Mouse (Mus musculus) liver, postnatal 0 days (tissue): ENCODE measurements at regions not wholly inside any gene's neighbourhood (a gene's known extent, or its start where the extent isn't known, plus 50 kb on each side); places are given as distances from the start of the nearest gene placed in this dataset.
A peak's percentile ranks its signal among the peaks of the same experiment; 100 is the strongest.
"Not testable (repeated sequence)": the region's sequence is repeated elsewhere in the genome, so short reads cannot be mapped to it uniquely, and the experiment has no call there.

ENCODE experiments used
- ATAC-seq: fragments of 200-750 bp; cut with Nextera tagmentation; 2 replicates; pipeline ENCODE4 v1.8.0; 2017; ENCODE audit warnings: mild to moderate bottlenecking, moderate library complexity
- DNase-seq: peaks from one replicate; pipeline ENCODE4 v3.0.0-alpha.2; 2016
- H3K27ac ChIP-seq: fragments of 300-500 bp; sonication (generic); 2 replicates; pipeline ENCODE4 v1.5.1; 2014; ENCODE audit warnings: antibody characterized with exemption, moderate library complexity, mild to moderate bottlenecking, low read depth
- H3K27me3 ChIP-seq: fragments of 300-500 bp; sonication (generic); 2 replicates; pipeline ENCODE4 v1.6.1; 2014; ENCODE audit warnings: low read length, control low read depth, mixed read lengths; ENCODE audit not compliant: insufficient read depth
- H3K36me3 ChIP-seq: fragments of 300-500 bp; sonication (generic); replicated peaks from 2 replicates; pipeline ENCODE4 v1.6.1; 2014; ENCODE audit warnings: mild to moderate bottlenecking, control low read depth, low read length, moderate library complexity, mixed read lengths; ENCODE audit not compliant: insufficient read depth
- H3K4me1 ChIP-seq: fragments of 300-500 bp; sonication (generic); 2 replicates; pipeline ENCODE4 v1.6.1; 2014; ENCODE audit warnings: antibody characterized with exemption, mild to moderate bottlenecking, control low read depth; ENCODE audit not compliant: insufficient read depth
- H3K4me2 ChIP-seq: fragments of 300-500 bp; sonication (generic); 2 replicates; pipeline ENCODE4 v1.6.1; 2014; ENCODE audit warnings: low read depth, mild to moderate bottlenecking, low read length, moderate library complexity, mixed read lengths
- H3K4me3 ChIP-seq: fragments of 300-500 bp; sonication (generic); 2 replicates; pipeline ENCODE4 v1.5.1; 2014; ENCODE audit warnings: low read depth, low read length
- H3K9ac ChIP-seq: fragments of 300-500 bp; sonication (generic); replicated peaks from 2 replicates; pipeline ENCODE4 v1.6.1; 2014; ENCODE audit warnings: mild to moderate bottlenecking, moderate library complexity
- H3K9me3 ChIP-seq: fragments of 300-500 bp; sonication (generic); 2 replicates; pipeline ENCODE4 v1.6.1; 2016; ENCODE audit warnings: mild to moderate bottlenecking, control low read depth, low read length, mixed read lengths
- CTCF ChIP-seq: sonication (generic); IDR thresholded peaks from 2 replicates; pipeline ENCODE4 v1.5.1; 2016; ENCODE audit warnings: antibody characterized with exemption, low read depth
- EP300 ChIP-seq: IDR thresholded peaks from 2 replicates; pipeline ENCODE4 v1.6.1; 2016; ENCODE audit warnings: antibody characterized with exemption, low read depth, mild to moderate bottlenecking
- WGBS: fragments of 180-500 bp; shearing (Covaris S2); extraction: QIAGEN DNeasy Blood & Tissue Kit; methylation state at CpG from one replicate; pipeline ENCODE4 v1.1.7; 2014; ENCODE audit not compliant: insufficient replicate concordance; 5-methylcytosine and 5-hydroxymethylcytosine counted together

- Histone ChIP-seq H3K27ac (no peak overlapping the region), H3K9me3 (no peaks in the 10 kb centered on the region)
- no peak for ATAC-seq
These were observed 1352.6 kb downstream of the Zfp704 start for GRCm38 (mm10) chr3:8257293-8257692.

GRCm38 (mm10) chr3:8252311-8252710, 1357.6 kb downstream of the Zfp704 start:
- H3K9ac ChIP-seq, result no peak overlapping the region
- H3K36me3 ChIP-seq, result no peaks in the 10 kb centered on the region
- TF ChIP-seq EP300 (no peak), CTCF (no peak)
- no peaks in the 10 kb centered on the region for H3K4me1 ChIP-seq
- no peak overlapping the region for H3K4me3 ChIP-seq
- WGBS, result 74% methylated on average over 2 of the region's 2 CpGs
- DNase-seq (no peak), ATAC-seq (no peak)
- no peak overlapping the region for H3K4me2 ChIP-seq
- no peaks in the 10 kb centered on the region for H3K9me3 ChIP-seq
- H3K27ac ChIP-seq, result no peak overlapping the region
- H3K27me3 ChIP-seq, result no peaks in the 10 kb centered on the region

More at GRCm38 (mm10) chr3:8257293-8257692, 1352.6 kb downstream of the Zfp704 start:
- Histone ChIP-seq H3K27me3 (no peaks in the 10 kb centered on the region), H3K4me3 (no peak overlapping the region), H3K4me1 (no peaks in the 10 kb centered on the region), H3K4me2 (no peak overlapping the region), H3K36me3 (no peaks in the 10 kb centered on the region), H3K9ac (no peak overlapping the region)
- TF ChIP-seq EP300, result no peak
- no peak for TF ChIP-seq CTCF
- DNase-seq, result no peak

- Histone ChIP-seq H3K27ac (no peak overlapping the region), H3K9me3 (no peaks in the 10 kb centered on the region), H3K27me3 (no peaks in the 10 kb centered on the region), H3K4me2 (no peak overlapping the region), H3K36me3 (no peaks in the 10 kb centered on the region), H3K4me1 (no peaks in the 10 kb centered on the region), H3K4me3 (no peak overlapping the region), H3K9ac (no peak overlapping the region)
- 64% methylated on average over 1 of the region's 1 CpGs for WGBS
- no peak for TF ChIP-seq CTCF
- TF ChIP-seq EP300, result no peak
- no peak for ATAC-seq
- no peak for DNase-seq
These were observed 1361.0 kb downstream of the Zfp704 start for GRCm38 (mm10) chr3:8248911-8249310.

- not testable (repeated sequence) for H3K36me3 ChIP-seq, H3K27ac ChIP-seq, H3K4me3 ChIP-seq, ATAC-seq, H3K27me3 ChIP-seq, H3K9me3 ChIP-seq, H3K9ac ChIP-seq, H3K4me2 ChIP-seq, H3K4me1 ChIP-seq
- DNase-seq, result peak; percentile 25
- WGBS, result 10% methylated on average over 1 of the region's 1 CpGs
These were observed 1364.1 kb downstream of the Zfp704 start for GRCm38 (mm10) chr3:8245822-8246221.

- DNase-seq, result peak; percentile 72
- not testable (repeated sequence) for H3K4me1 ChIP-seq, H3K9me3 ChIP-seq, H3K27me3 ChIP-seq, H3K4me3 ChIP-seq, H3K4me2 ChIP-seq, H3K27ac ChIP-seq, H3K9ac ChIP-seq, H3K36me3 ChIP-seq
- ATAC-seq, result peak; percentile 70
- WGBS, result 54% methylated on average over 2 of the region's 2 CpGs
These were observed 1364.6 kb downstream of the Zfp704 start for GRCm38 (mm10) chr3:8245195-8245789.

GRCm38 (mm10) chr3:8244526-8245194, 1365.2 kb downstream of the Zfp704 start:
- H3K4me2 ChIP-seq, ATAC-seq, H3K27ac ChIP-seq, H3K36me3 ChIP-seq, H3K27me3 ChIP-seq, H3K9me3 ChIP-seq, H3K4me3 ChIP-seq, H3K9ac ChIP-seq, H3K4me1 ChIP-seq: not testable (repeated sequence)
- DNase-seq, result peak; percentile 16
- 78% methylated on average over 4 of the region's 4 CpGs for WGBS
